Mouse (Mus musculus) WW6 (cell line): Measurements from ENCODE around the gene Abca6.

Experiments
- DNase-seq: peaks from one replicate; pipeline ENCODE4 v3.0.0-alpha.2; 2013; ENCODE audit warnings: low read depth, low spot score

The Abca6 gene

DNA sequence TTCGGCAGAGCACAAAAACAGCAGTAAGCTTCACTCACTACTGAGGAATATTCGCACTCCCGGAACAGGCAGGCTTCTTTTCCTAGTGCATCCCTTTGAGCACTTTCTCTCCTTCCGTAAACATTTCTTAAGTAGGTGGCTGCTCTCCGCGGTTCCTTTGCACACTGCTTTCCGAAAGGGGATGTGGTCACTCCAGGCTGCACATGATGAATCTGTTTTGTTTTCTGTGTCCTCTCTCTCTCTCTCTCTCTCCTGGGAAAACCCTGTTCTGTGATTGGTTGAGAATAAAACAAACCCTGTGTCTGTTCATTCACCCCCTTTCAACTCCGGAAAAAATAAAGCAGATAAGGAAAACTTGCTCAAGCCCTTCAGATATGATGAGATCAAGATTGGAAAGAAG is at the start of gene Abca6:
Gene Abca6 (minus strand): TSS at position 243 of the 400 bp plus-strand sequence.
- no peak for DNase-seq

DNA sequence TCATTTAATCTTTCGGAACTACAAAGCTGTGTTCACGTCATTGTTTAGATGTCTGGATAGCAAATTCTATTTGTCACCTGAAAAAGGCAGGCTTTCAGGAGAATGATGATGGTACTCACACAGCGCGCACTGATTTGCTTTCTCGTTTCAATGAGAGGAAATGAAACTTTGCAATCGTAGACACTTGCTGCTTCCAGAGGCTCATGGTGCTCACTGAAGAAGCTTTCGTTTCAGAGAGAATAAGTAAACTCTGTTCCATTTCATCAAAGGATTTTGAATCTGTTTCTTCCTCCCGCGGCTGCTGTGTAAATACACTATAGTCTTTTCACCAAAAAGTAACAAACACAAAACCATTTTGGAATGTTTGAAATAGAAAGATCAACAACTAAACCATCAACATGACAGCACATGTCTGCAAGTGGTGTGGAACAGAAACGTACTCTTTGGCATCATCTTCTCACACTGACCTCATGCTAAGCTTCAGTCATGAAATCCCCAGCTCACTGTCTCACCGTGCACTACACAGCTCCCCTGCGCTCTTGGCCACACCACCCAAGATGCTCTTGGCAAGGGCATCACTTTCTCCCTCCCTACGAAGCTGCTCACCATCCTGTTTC is 46.4 kb upstream of the Abca6 start:
- DNase-seq, result no peak

DNA sequence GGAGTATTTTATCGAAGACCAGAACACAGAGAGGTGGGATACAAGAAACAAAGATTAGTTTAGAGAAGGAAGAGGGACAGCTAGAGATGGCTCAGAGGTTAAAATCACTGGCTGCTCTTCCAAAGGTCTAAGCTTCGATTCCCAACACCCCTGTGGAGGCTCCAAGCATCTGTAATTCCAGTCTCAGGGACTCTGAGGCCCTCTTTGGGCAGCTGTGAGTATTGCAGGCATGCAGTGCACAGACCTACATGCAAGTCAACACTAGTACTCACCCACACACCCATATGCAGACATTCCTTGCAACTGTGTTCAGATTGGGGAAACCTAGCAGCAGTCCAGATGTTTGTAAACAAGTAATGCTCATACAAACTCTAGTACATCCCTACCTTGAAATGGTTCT is 39.0 kb upstream of the Abca6 start:
- peak; percentile 53 for DNase-seq

DNA sequence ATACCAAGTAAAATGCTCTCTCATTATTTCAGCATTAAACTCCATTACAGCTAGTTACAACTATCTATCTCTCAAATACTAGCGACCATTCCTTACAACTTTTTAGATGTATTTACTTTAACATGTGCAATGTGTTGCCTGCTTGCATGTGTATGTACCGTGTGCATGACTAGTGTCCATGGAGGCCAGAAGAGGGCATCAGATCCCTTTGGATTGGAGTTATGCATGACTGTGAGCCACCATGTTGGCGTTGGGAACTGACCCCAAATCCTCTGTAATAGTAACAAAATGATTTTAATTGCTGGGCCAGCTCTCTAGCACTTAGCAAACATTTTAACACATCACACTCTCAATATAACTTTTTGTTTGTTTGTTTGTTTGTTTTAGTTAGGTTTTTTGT is 36.8 kb upstream of the Abca6 start:
- no peak for DNase-seq

DNA sequence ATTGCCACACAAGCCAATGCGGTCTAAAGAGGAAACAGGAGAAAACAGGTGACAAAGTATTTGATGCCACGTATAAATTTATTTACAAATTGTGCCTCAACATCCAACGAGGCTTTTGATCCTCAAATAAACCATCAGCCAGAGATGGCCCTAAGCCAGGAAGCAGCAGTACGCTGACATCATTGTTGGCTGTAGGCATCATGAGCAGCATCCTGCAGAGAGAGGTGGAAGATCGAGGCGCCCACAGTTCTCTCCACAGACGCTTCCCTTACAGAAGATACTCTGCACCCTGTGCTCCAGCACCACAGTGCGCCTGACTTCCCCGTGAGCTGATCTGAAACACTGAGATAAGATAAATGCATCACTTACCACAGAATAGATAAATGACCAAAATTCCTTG is 36.1 kb upstream of the Abca6 start:
- no peak for DNase-seq

DNA sequence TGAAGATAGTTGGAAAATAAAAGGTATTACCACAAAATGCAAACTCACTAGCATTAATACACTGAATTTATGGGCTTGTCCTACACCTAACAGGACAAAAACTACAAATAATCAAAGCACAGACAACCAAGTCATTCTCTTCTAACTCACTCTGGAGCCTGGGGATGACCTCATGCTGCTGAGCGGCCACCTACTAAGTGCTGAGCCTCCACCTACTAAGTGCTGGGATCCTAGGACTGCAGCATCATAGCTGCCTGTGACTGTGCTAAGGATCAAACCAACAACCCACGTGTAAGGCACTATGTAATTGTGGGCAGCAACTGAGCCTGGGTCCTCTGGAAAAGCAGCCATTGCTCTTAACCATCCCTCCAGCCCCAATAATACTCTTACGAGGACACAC is 34.8 kb upstream of the Abca6 start:
- no peak for DNase-seq

DNA sequence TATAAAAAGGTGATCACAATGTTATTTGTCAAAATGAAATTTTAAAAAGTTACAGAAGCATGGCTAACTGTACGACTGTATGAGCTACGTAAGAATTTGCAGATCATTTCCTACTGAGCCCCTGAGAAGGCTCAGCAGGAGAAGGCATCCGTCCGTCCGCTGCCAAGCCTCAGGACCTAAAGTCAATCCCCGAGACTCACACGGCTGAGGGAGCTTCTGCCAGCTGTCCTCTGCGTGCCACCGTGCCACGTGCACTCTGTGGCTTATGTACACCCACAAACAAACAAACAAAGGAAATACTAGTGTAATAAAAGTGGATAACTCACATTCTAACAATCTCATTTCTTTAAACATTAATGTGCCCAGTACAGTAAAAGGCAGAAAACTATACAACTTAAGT is 33.3 kb upstream of the Abca6 start:
- no peak for DNase-seq

DNA sequence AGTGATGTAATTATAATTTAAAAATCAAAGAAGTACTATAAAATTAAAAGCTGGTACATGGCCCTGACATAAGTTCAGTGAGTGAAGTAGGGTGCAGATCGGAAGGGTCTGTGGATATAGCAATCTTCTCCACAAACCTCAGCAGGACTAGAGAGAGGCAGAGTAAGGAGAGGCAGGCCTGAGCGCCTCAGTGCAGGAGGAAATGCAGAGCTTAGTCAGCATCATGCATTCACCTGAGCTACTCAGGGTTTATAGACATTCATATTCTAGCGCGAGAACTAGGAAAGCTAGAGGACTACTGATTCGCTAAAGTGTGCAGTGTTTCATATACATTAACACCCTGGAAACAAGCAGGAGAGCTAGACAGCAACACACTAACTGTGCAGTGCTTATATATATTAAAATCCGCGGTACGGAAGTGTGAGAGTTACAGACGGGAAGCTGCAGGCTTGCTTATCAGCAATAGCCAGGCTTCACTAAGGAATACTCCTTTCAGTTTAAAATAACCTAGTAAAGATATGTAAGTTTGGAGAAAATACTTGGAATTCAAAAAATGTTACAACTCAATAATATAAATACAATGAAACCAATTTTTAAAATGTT is 32.7 kb upstream of the Abca6 start:
- no peak for DNase-seq

DNA sequence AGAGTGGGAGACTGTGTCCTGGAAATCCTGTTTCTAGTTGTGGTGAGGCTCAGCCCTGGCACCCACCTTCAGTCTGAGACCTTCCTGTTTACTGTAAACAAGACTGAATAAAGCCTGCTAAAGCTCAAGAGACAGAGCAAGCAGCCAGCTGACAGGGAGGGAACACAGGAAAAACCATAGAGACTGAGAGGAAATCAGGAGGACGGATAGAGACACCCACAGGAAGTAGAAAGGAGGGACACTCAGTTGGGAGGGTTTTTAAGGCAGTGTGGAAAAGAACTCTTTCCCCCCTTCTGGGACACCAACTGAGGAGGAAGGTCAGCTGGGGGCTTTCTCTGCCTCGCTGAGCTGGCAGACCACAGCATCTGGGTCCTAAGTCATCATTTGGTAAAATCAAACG is 23.2 kb upstream of the Abca6 start:
- no peak for DNase-seq

DNA sequence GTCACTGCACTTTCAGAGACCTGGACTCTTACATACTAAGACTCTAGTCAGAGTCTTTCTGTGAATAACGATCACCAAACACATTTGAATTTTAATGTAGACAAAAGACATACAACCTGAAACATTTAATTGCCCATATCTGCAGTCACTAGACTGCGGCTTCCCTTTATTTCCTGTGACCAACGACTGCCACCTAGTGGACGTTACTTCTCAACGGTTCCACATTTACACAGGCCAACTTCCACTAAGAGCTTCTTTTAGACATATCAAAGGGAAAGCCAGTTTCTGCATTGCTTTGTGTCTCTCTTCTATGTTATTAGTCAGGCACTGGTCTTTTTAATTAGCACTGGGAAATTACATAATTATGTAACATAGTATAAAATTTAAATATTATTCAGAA is 20.2 kb upstream of the Abca6 start:
- peak; percentile 67 for DNase-seq

DNA sequence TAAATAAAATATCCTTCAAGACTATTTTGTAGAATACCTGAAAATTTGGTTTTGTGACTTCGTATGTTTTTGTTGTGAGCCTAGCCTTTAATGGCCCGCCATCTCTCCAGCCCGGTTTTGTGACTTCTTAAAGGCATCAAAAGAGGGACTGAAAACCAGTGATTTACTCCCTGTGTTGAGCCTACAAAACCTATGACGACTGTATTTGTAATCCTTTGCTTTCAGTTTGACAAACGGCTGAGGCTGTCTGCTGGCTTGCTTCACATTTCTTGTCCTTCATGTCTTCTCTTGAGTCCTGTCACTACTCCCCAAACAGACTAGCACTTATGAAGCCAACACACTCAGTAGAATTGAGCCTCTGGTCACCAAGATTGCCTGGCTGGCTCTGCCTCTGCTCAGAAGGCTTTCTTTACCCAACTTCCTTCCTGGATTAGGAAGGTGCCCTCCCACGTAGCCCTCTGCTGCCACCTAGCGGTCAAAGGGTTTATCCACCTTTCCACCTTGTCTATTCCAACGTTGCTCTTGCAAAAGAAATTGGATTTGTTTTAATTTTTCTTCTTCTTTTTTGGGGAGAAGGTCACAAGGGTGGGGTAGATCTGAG is 16.8 kb upstream of the Abca6 start:
- DNase-seq, result peak; percentile 74

DNA sequence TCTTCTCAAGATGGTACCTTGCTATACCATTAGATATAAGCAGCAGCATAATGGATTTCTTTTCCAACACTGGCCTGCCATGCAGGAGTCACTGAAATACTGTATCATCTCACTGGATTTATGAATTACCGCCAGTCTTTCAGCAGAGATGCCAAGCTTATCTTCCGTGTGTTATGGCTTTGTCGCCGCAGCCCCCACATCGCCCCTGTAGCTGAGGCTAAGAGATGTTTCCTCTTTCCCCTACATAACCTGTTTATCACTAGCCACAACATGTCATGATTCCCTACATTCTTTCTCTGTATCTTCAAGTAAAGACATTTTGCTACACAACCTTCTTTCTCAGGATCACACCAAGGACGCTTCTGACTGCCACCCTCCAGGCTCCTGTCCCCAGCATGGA is 15.7 kb upstream of the Abca6 start:
- no peak for DNase-seq

DNA sequence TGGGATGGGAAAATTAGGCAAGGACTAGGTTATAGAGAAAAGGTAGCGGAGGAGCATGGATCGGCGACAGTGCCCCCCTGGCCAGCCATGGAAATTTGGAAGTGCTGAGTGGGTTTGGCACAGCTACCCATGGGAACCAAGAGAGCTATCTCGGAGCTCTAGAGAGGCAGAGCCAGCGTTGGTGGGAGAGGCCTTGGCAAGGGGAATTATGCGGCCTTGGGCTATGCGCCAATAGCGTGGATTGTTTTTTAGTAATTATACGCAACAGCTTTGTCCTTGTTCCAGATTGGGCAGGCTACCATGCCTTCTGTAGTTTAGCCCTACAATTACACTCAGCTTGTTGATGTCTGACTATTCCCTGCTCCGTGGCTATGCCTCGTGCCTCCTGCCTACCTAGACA is 15.2 kb upstream of the Abca6 start:
- no peak for DNase-seq

DNA sequence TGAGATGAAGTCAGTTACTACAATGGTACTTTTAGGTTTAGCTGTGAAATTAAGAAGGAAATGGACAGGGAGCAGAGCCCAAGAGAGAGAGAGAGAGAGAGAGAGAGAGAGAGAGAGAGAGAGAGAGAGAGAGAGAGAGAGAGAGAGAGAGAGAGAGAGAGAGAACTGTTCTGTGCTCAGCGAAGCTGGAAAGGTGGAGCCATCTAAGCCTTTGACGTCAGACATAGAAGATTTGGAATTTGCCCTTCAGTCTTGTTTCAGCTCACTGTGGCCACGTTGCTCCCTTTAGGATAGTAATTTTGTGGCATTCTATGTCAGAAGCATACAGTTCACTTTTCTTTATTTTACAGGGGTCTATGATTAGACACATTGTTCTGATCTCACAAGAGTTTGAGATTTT is 10.3 kb upstream of the Abca6 start:
- DNase-seq, result no peak

DNA sequence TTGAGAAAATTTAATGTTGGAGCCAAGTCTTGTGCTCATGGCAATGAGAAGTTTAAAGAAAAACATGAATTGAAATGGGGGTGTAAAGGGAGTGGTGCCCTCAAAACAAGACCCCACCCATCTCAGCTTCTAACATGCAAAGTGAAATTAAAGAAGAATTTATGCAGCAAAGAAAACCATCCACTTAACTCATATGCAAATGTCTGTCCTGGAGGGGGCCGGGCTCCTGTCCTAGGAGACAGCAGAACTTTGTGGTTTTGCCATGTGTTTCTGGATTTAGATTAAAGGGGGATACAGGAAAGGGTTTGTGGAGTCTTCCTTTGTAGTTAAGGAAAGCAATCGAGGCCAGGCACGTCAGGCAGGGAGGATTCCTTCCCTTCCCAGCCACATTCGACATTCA is 6.3 kb upstream of the Abca6 start:
- no peak for DNase-seq

DNA sequence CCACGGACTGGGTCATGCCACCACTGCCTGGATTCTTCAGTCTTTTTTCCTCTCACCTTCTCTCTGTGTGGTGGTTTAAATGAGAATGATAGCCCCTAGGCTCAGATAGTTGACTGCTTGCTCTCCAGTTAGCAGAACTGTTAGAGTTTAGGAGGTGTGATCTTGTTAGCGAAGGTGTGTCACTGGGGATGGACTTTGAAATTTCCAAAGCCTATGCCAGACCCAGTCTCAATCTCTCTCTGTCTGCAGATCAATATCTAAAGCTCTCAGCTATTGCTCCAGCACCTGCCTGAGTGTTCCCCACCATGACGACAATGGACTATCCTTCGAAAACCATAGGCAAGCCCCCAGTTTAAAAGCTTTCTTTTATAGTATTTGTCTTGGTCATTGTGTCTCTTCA is 5.5 kb upstream of the Abca6 start:
- no peak for DNase-seq

DNA sequence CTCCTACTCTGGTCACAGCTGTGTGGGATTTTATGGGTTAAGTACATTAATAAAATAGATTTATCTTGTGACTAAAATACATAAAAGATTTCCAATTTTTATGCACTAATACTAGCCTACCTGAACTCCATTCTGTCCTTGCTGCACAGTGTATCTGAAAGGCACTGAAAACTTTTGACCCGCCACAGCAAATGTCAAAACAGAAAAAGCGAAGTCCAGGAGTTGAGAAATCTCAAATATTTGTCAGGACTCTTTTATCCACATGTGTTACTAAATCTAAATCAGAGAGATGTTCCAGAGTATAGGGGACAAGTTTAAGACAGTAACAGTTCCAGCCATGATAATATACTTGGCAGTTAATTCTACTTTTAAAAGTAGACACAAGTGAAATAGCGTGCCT is 680 bp upstream of the Abca6 start:
- no peak for DNase-seq

DNA sequence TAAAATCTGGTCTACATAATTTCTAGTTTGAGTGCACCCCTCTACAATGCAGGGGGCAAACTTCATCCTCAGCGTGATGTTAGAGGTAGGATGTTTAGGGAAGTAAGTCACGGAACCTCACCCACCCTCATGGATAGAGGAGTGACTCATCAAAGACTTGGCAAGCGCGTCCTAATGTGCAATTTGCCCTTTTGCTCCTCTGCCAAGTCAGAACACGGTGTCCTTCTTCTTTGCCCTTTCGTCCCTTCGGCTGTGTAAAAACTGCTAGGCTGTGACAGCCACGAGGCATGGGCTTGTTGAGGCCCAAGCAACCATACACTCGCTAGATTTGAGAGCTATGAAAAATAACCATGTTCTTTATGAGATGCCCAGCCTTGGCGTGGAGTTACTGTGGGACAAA is 6.8 kb downstream of the Abca6 start:
- DNase-seq, result no peak

DNA sequence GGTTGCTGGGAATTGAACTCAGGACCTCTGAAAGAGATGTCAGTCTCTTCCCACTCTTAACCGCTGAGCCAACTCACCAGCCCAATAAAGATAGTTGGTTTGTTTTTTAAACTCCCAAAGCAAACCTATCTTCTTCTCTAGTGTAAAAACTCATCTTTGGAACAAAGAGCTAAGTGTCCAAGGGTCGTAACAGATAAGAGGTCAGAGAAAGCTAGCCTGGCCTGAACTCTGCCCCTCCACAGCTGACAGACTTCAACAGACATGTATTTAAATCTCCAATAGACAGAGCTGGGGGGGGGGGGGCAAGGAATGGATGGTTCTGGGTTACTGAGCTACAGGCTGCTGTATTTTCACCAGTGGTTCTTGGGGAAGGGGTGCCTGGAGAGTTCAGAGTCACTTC is 14.1 kb downstream of the Abca6 start:
- no peak for DNase-seq

DNA sequence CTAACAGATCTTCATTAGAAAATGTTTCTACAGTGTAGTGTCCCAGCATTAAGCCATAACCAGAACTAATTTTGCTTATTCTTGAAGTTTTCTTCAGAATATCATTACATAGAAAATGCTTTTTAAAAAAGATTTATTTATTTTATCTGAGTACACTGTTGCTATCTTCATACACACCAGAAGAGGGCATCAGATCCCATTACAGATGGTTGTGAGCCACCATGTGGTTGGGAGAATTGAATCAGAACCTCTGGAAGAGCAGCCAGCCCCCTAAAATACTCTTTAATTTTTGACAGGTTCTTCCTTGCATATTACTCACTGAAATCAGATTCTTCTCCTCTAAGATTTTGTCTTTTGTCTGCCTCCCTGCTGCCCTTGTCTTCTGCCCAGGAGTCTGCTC is 18.6 kb downstream of the Abca6 start:
- no peak for DNase-seq

DNA sequence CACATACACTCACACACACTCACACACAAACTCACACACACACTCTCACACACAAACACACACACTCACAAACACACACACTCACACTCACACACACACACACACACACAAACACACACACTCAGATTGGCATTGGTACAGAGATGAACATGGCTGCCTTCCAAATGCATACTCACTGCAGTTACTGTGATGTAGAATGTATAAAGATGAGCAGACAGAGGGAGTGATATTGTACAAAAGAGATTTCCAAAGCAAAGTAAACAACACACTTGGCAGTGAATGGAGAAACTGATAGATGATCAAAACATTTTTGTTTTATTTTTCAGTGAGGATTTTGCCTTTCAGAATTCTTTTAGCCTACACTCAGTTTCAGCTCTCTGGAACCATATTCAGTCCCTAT is 34.5 kb downstream of the Abca6 start:
- DNase-seq, result no peak

DNA sequence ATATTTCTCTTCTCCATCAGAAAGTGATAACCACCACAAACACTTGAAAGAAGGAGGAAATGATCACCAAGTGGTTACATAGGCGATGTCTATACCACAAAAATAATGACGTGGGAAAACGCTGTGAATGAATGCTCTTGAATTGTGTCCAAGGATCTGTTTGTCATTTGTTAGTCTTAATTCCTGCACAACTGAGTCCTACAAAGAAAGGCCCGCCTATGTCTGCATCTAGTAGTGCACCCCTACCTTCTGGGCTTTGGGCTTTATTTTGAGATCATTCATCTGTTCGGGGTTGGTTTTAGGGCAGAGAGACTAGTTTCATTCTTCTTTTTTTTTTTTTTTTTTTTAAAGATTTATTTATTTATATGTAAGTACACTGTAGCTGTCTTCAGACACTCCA is 47.6 kb downstream of the Abca6 start:
- DNase-seq, result no peak

DNA sequence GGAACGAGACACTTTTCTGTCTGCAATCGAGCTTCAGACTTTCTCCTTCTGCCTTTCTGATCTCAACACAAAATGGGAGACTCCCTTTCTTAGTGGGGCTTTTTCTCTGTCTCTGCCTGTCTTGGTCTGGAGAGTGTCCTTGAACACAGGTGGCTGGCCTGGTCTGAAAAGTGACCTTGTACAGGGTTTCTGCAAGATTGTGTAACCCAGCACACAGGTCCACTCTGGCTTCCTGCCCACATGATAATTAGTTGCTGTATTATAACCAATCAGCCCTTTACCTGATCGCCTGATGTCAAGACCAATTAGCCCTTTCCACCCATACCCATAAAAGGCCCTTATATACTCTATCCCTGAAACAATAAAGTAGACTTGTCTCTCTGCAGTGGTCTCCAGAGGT is 52.7 kb downstream of the Abca6 start:
- DNase-seq, result no peak
